Mouse (Mus musculus): ENCODE measurements around the gene Lrrc72.
"Not testable (repeated sequence)": the region's sequence is repeated elsewhere in the genome, so short reads cannot be mapped to it uniquely, and the experiment has no call there.

Lrrc72 gene

GRCm38 (mm10) chr12:36253298-36253697 lies at the start of gene Lrrc72:
TSS of gene Lrrc72 (minus strand) at chr12:36253398.
- DNase-seq (ENCODE audit: low spot score in 2 of 2): no peak

- DNase-seq (ENCODE audit: low spot score in 2 of 2): peak; percentile 26 to 31
Measured at GRCm38 (mm10) chr12:36302326-36302725, 49.1 kb upstream of the Lrrc72 start.

- DNase-seq (ENCODE audit: low spot score in 2 of 2): no peak
Measured at GRCm38 (mm10) chr12:36291346-36291745, 38.1 kb upstream of the Lrrc72 start.

GRCm38 (mm10) chr12:36290465-36290864 lies 37.3 kb upstream of the Lrrc72 start:
- no peak for DNase-seq (ENCODE audit: low spot score in 2 of 2)

- no peak for DNase-seq (ENCODE audit: low spot score in 2 of 2)
Measured at GRCm38 (mm10) chr12:36289634-36290033, 36.4 kb upstream of the Lrrc72 start.

- no peak for DNase-seq (ENCODE audit: low spot score in 2 of 2)
Measured at GRCm38 (mm10) chr12:36274823-36275222, 21.6 kb upstream of the Lrrc72 start.

- DNase-seq (ENCODE audit: low spot score in 2 of 2): no peak
Measured at GRCm38 (mm10) chr12:36267670-36268246, 14.6 kb upstream of the Lrrc72 start.

- DNase-seq (ENCODE audit: low spot score in 2 of 2): no peak
Measured at GRCm38 (mm10) chr12:36262116-36262721, 9.0 kb upstream of the Lrrc72 start.

GRCm38 (mm10) chr12:36255413-36255812 lies 2.2 kb upstream of the Lrrc72 start:
- no peak for DNase-seq (ENCODE audit: low spot score in 2 of 2)

GRCm38 (mm10) chr12:36241171-36241570 lies 12.0 kb downstream of the Lrrc72 start:
- DNase-seq (ENCODE audit: low spot score in 2 of 2): no peak

GRCm38 (mm10) chr12:36231386-36231785 lies 21.8 kb downstream of the Lrrc72 start:
- no peak for DNase-seq (ENCODE audit: low spot score in 2 of 2)

GRCm38 (mm10) chr12:36224392-36224791 lies 28.8 kb downstream of the Lrrc72 start:
- no peak for DNase-seq (ENCODE audit: low spot score in 2 of 2)

GRCm38 (mm10) chr12:36216905-36217304 lies 36.3 kb downstream of the Lrrc72 start:
- no peak for DNase-seq (ENCODE audit: low spot score in 2 of 2)

GRCm38 (mm10) chr12:36216230-36216629 lies 37.0 kb downstream of the Lrrc72 start:
- no peak for DNase-seq (ENCODE audit: low spot score in 2 of 2)

- DNase-seq (ENCODE audit: low spot score in 2 of 2): peak; percentile 26 to 51
Measured at GRCm38 (mm10) chr12:36215149-36215480, 38.1 kb downstream of the Lrrc72 start.

GRCm38 (mm10) chr12:36214389-36215148 lies 38.6 kb downstream of the Lrrc72 start:
- no peak for DNase-seq (ENCODE audit: low spot score in 2 of 2)

GRCm38 (mm10) chr12:36210096-36210495 lies 43.1 kb downstream of the Lrrc72 start:
- DNase-seq (ENCODE audit: low spot score in 2 of 2): no peak

- DNase-seq (ENCODE audit: low spot score in 2 of 2): peak; percentile 45 to 53
Measured at GRCm38 (mm10) chr12:36208456-36208855, 44.7 kb downstream of the Lrrc72 start.

GRCm38 (mm10) chr12:36207800-36208148 lies 45.4 kb downstream of the Lrrc72 start:
- no peak for DNase-seq (ENCODE audit: low spot score in 2 of 2)

GRCm38 (mm10) chr12:36207072-36207799 lies 46.0 kb downstream of the Lrrc72 start:
- DNase-seq (ENCODE audit: low spot score in 2 of 2): peak; percentile 39 to 51

GRCm38 (mm10) chr12:36205579-36206119 lies 47.5 kb downstream of the Lrrc72 start:
- DNase-seq (ENCODE audit: low spot score in 2 of 2): not testable (repeated sequence)

- DNase-seq (ENCODE audit: low spot score in 2 of 2): no peak
Measured at GRCm38 (mm10) chr12:36194976-36195375, 58.2 kb downstream of the Lrrc72 start.

All from right cerebral cortex, adult 2 months (tissue).